Mouse (Mus musculus) adrenal gland (tissue): ENCODE data around the gene Trpm6.

Experiments used
- intact Hi-C: fragments of 180-260 bp; cut with DNase I; formaldehyde crosslinking; loops from one replicate; pipeline ENCODE4 v1.15.1; 2025

Trpm6 gene

GRCm38 (mm10) chr19:18887646-18888407, 138.0 kb downstream of the Trpm6 start:
- intact Hi-C loops: no loop called here

- intact Hi-C loops: no loop called here
These were observed 138.8 kb downstream of the Trpm6 start for GRCm38 (mm10) chr19:18888491-18889116.

GRCm38 (mm10) chr19:18889117-18889627, 139.4 kb downstream of the Trpm6 start:
- intact Hi-C loops: no loop called here

- intact Hi-C loops: no loop called here
These were observed 139.8 kb downstream of the Trpm6 start for GRCm38 (mm10) chr19:18889632-18890031.

- intact Hi-C loops: no loop called here
These were observed 140.4 kb downstream of the Trpm6 start for GRCm38 (mm10) chr19:18890216-18890615.

- intact Hi-C loops: no loop called here
These were observed 148.5 kb downstream of the Trpm6 start for GRCm38 (mm10) chr19:18898238-18898637.

- intact Hi-C loops: no loop called here
These were observed 152.4 kb downstream of the Trpm6 start for GRCm38 (mm10) chr19:18902041-18902693.

- intact Hi-C loops: no loop called here
These were observed 152.9 kb downstream of the Trpm6 start for GRCm38 (mm10) chr19:18902694-18903067.

GRCm38 (mm10) chr19:18905511-18905910, 155.7 kb downstream of the Trpm6 start:
- intact Hi-C loops: no loop called here

- intact Hi-C loops: no loop called here
These were observed 159.9 kb downstream of the Trpm6 start for GRCm38 (mm10) chr19:18909641-18910040.

- intact Hi-C loops: no loop called here
These were observed 162.1 kb downstream of the Trpm6 start for GRCm38 (mm10) chr19:18911755-18912340.

- intact Hi-C loops: no loop called here
These were observed 191.6 kb downstream of the Trpm6 start for GRCm38 (mm10) chr19:18941391-18941790.
